Mouse (Mus musculus): Measurements from ENCODE around the gene Vwa8.

The Vwa8 gene

GRCm38 (mm10) chr14:79106655-79107515 lies 258.0 kb downstream of the Vwa8 start:
- DNase-seq = peak; percentile 64 to 79

GRCm38 (mm10) chr14:79109375-79109774 lies 260.5 kb downstream of the Vwa8 start:
- no peak for DNase-seq

- DNase-seq = no peak
Observed at GRCm38 (mm10) chr14:79110012-79110411, 261.2 kb downstream of the Vwa8 start.

- no peak for DNase-seq
Observed at GRCm38 (mm10) chr14:79112050-79112449, 263.2 kb downstream of the Vwa8 start.

- no peak for DNase-seq
Observed at GRCm38 (mm10) chr14:79114526-79115383, 265.9 kb downstream of the Vwa8 start.

GRCm38 (mm10) chr14:79118457-79118856 lies 269.6 kb downstream of the Vwa8 start:
- DNase-seq = no peak

GRCm38 (mm10) chr14:79119354-79119753 lies 270.5 kb downstream of the Vwa8 start:
- DNase-seq = no peak

GRCm38 (mm10) chr14:79120681-79121080 lies 271.8 kb downstream of the Vwa8 start:
- DNase-seq = no peak

GRCm38 (mm10) chr14:79123466-79123865 lies 274.6 kb downstream of the Vwa8 start:
- no peak for DNase-seq

- peak in 1 of 2 experiments; percentile 68 for DNase-seq
Observed at GRCm38 (mm10) chr14:79124643-79125042, 275.8 kb downstream of the Vwa8 start.

GRCm38 (mm10) chr14:79126176-79126575 lies 277.3 kb downstream of the Vwa8 start:
- no peak for DNase-seq

GRCm38 (mm10) chr14:79134891-79135334 lies 286.1 kb downstream of the Vwa8 start:
- peak; percentile 55 to 64 for DNase-seq

GRCm38 (mm10) chr14:79135441-79135840 lies 286.6 kb downstream of the Vwa8 start:
- DNase-seq = no peak

- no peak for DNase-seq
Observed at GRCm38 (mm10) chr14:79136585-79136984, 287.7 kb downstream of the Vwa8 start.

- peak; percentile 51 to 77 for DNase-seq
Observed at GRCm38 (mm10) chr14:79137100-79137499, 288.2 kb downstream of the Vwa8 start.

- no peak for DNase-seq
Observed at GRCm38 (mm10) chr14:79139096-79139651, 290.3 kb downstream of the Vwa8 start.

- peak; percentile 59 to 77 for DNase-seq
Observed at GRCm38 (mm10) chr14:79139918-79140825, 291.3 kb downstream of the Vwa8 start.

- no peak for DNase-seq
Observed at GRCm38 (mm10) chr14:79140826-79141219, 292.0 kb downstream of the Vwa8 start.

GRCm38 (mm10) chr14:79142342-79142741 lies 293.5 kb downstream of the Vwa8 start:
- no peak for DNase-seq

- DNase-seq = no peak
Observed at GRCm38 (mm10) chr14:79143696-79144095, 294.8 kb downstream of the Vwa8 start.

- DNase-seq = no peak
Observed at GRCm38 (mm10) chr14:79144278-79145224, 295.7 kb downstream of the Vwa8 start.
